Mouse (Mus musculus) liver, embryonic 12.5 days (tissue): ENCODE measurements at regions not wholly inside any gene's neighbourhood (a gene's known extent, or its start where the extent isn't known, plus 50 kb on each side); places are given as distances from the start of the nearest gene placed in this dataset.

Source experiments
- ATAC-seq: fragments of 200-750 bp; cut with Nextera tagmentation; 2 replicates; pipeline ENCODE4 v1.8.0; 2017; ENCODE audit warnings: moderate number of reproducible peaks, mild to moderate bottlenecking, moderate library complexity
- H3K27ac ChIP-seq: fragments of 300-500 bp; sonication (generic); 2 replicates; pipeline ENCODE4 v1.5.1; 2016; ENCODE audit warnings: mild to moderate bottlenecking
- H3K27me3 ChIP-seq: fragments of 300-500 bp; sonication (generic); replicated peaks from 2 replicates; pipeline ENCODE4 v1.6.1; 2016; ENCODE audit warnings: mild to moderate bottlenecking, moderate library complexity
- H3K36me3 ChIP-seq: fragments of 300-500 bp; sonication (generic); 2 replicates; pipeline ENCODE4 v1.6.1; 2016; ENCODE audit warnings: mild to moderate bottlenecking, moderate library complexity
- H3K4me1 ChIP-seq: fragments of 300-500 bp; sonication (generic); 2 replicates; pipeline ENCODE4 v1.6.1; 2016
- H3K4me2 ChIP-seq: fragments of 300-500 bp; sonication (generic); 2 replicates; pipeline ENCODE4 v1.6.1; 2016; ENCODE audit warnings: mild to moderate bottlenecking, moderate library complexity
- H3K4me3 ChIP-seq: fragments of 300-500 bp; sonication (generic); 2 replicates; pipeline ENCODE4 v1.5.1; 2016; ENCODE audit warnings: mild to moderate bottlenecking, moderate library complexity
- H3K9ac ChIP-seq: fragments of 300-500 bp; sonication (generic); 2 replicates; pipeline ENCODE4 v1.6.1; 2016; ENCODE audit warnings: mild to moderate bottlenecking, moderate library complexity
- H3K9me3 ChIP-seq: fragments of 300-500 bp; sonication (generic); replicated peaks from 2 replicates; pipeline ENCODE4 v1.6.1; 2016; ENCODE audit warnings: mild to moderate bottlenecking, moderate library complexity
- WGBS: fragments of 180-500 bp; shearing (Covaris S2); methylation state at CpG from one replicate; pipeline ENCODE4 v1.1.7; 2016; ENCODE audit not compliant: insufficient replicate concordance; 5-methylcytosine and 5-hydroxymethylcytosine counted together

DNA sequence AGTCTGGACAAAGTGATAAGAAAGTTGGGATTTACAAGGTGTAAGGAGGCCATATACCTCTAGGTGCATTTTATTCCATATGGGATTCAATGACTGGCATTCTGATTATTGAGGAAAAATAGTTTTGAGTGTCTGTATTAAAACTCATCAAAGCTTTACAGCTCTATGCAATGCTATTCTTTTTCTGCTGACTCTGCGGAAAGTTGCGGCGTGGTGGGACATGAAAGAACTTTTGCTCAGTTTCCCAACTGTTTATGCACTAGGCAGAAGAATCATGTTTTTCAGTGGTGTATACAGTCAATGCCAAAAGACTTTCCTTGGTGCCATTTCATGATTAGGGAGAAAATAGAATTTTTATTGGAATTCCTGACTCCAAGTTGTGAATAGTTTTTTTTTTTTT lies 55.4 kb upstream of the Frg1 start:
- no peak overlapping the region for H3K9ac ChIP-seq
- ATAC-seq: no peak
- H3K4me3 ChIP-seq: no peak overlapping the region
- no peaks in the 10 kb centered on the region for H3K27me3 ChIP-seq
- no peaks in the 10 kb centered on the region for H3K4me1 ChIP-seq
- H3K27ac ChIP-seq: no peak overlapping the region
- no peaks in the 10 kb centered on the region for H3K9me3 ChIP-seq
- H3K36me3 ChIP-seq: no peaks in the 10 kb centered on the region
- no peak overlapping the region for H3K4me2 ChIP-seq
- WGBS: 87% methylated on average over 3 of the region's 3 CpGs
